Mouse (Mus musculus) C2C12 (cell line): ENCODE measurements around the gene Clstn2.

Source experiments
- CEBPB ChIP-seq: IDR thresholded peaks from one replicate; pipeline ENCODE4 v1.6.1; 2011; ENCODE audit warnings: low read depth, mild to moderate bottlenecking, control low read depth, moderate library complexity
- CTCF ChIP-seq: IDR thresholded peaks from one replicate; pipeline ENCODE4 v1.5.1; 2011; ENCODE audit not compliant: control insufficient read depth, insufficient read depth, insufficient read length
- FOSL1 ChIP-seq: IDR thresholded peaks from one replicate; pipeline ENCODE4 v1.8.0; 2011; ENCODE audit warnings: mild to moderate bottlenecking, low read length; ENCODE audit not compliant: poor library complexity, insufficient read depth, severe bottlenecking
- MAX ChIP-seq: IDR thresholded peaks from one replicate; pipeline ENCODE4 v1.6.1; 2011; ENCODE audit warnings: mild to moderate bottlenecking, control low read depth
- MYOD1 ChIP-seq: IDR thresholded peaks from one replicate; pipeline ENCODE4 v1.6.1; 2011; ENCODE audit warnings: low read depth; ENCODE audit not compliant: control insufficient read depth, insufficient read length
- MYOG ChIP-seq: IDR thresholded peaks from one replicate; pipeline ENCODE4 v1.6.1; 2011; ENCODE audit not compliant: control insufficient read depth, insufficient read length; ENCODE audit errors: extremely low read depth
- USF1 ChIP-seq: IDR thresholded peaks from one replicate; pipeline ENCODE4 v1.6.1; 2011; ENCODE audit warnings: low read depth, mild to moderate bottlenecking, control low read depth, moderate library complexity

DNA sequence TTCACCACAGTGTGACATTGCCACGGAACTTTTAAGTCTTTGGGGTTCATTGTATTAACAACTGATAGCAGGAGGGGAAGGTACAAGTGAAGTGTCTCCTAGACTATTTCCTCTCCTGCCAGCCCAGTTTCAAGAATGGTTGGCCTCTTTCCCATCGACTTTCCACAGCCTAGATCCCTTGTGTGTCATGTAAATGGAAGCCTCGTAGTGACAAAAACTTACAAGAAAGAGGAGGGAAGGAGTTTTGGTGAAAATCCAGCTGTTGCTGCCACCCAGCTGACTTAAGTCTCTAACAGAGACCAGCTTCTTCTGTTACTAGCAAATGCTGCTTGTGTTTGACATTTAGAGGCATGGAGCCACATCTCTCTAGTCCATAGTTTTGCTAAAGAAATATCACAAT, 598.3 kb downstream of the Clstn2 start:
- no peak for TF ChIP-seq MAX
- no peak for TF ChIP-seq CTCF
- TF ChIP-seq CEBPB = no peak
- no peak for TF ChIP-seq MYOG
- no peak for TF ChIP-seq USF1
- no peak for TF ChIP-seq FOSL1
- no peak for TF ChIP-seq MYOD1
